Mouse (Mus musculus): ENCODE data around the gene Sumf1.

- TF ChIP-seq CTCF (IDR thresholded peaks at IDR 0.05; ENCODE audit: extremely low read depth, insufficient read depth, insufficient read length, insufficient replicate concordance) (no peak), POLR2A (IDR thresholded peaks at IDR 0.05; ENCODE audit: low read depth, low read length) (no peak)
Observed at GRCm38 (mm10) chr6:108152081-108152480, 33.3 kb downstream of the Sumf1 start.

Data from spleen, adult 2 months (tissue).